Mouse (Mus musculus): Measurements from ENCODE around the gene Ccnt1. TPM values are rescaled to one million over a fixed set of nuclear protein-coding genes. Genes with fewer than 3 reads are reported as not detected.

Ccnt1 gene
- total and polyA plus RNA-seq, 2 experiments: 7.4 to 13.5 TPM

GRCm38 (mm10) chr15:98585421-98585820 lies 14.7 kb upstream of the Ccnt1 start:
- Histone ChIP-seq H3K4me1 (ENCODE audit: control insufficient read depth, insufficient read depth, low read length) (no peaks in the 10 kb centered on the region), H3K27ac (replicated peaks; ENCODE audit: insufficient read depth, low read depth, low read length) (no peak overlapping the region)
- 52% methylated on average over 7 of the region's 7 CpGs for WGBS

DNA sequence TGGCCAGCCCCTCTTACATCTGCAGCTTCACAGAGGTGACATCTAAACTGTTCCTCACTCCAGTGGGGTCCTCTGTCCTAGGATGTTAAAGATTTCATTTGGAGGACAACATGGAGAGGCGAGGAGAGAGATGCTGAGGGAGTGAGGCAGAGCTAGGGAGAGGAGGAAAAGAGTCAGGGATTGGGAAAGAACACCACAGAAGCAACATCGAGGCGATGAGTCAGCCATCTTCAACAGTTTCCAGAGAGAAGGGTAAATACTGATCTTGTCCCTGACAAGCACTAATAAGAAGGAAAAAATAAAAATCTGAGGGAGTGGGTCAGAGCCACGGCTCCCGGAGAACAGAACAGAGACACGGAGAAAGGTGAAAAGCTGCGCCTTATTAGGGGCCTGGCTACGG lies 12.3 kb upstream of the Ccnt1 start:
- no peaks in the 10 kb centered on the region for H3K36me3 ChIP-seq (ENCODE audit: control insufficient read depth, insufficient read depth, low read length)
- no peaks in the 10 kb centered on the region for H3K79me2 ChIP-seq (ENCODE audit: control insufficient read depth, insufficient read depth, low read length)
- H3K9ac ChIP-seq (ENCODE audit: low read depth, low read length): no peak overlapping the region
- no peak overlapping the region for H3K27ac ChIP-seq (replicated peaks; ENCODE audit: insufficient read depth, low read depth, low read length)
- H3K27me3 ChIP-seq (ENCODE audit: control insufficient read depth, insufficient read depth, low read length): no peaks in the 10 kb centered on the region
- no peak overlapping the region for H3K4me3 ChIP-seq (ENCODE audit: insufficient read depth, low read depth, low read length)
- 85% methylated on average over 8 of the region's 8 CpGs for WGBS
- no peak for DNase-seq (ENCODE audit: extremely low read depth, low read depth, low spot score)
- H3K4me1 ChIP-seq (ENCODE audit: control insufficient read depth, insufficient read depth, low read length): no peaks in the 10 kb centered on the region
- TF ChIP-seq POLR2A (IDR thresholded peaks at IDR 0.05; ENCODE audit: extremely low read depth, insufficient read depth, low read length): no peak
- no peak for TF ChIP-seq CTCF (IDR thresholded peaks at IDR 0.05; ENCODE audit: low read depth, low read length)

More at GRCm38 (mm10) chr15:98585421-98585820, 14.7 kb upstream of the Ccnt1 start:
- no peak overlapping the region for H3K4me3 ChIP-seq (ENCODE audit: insufficient read depth, low read depth, low read length)
- no peak overlapping the region for H3K9ac ChIP-seq (ENCODE audit: low read depth, low read length)
- H3K79me2 ChIP-seq (ENCODE audit: control insufficient read depth, insufficient read depth, low read length): no peaks in the 10 kb centered on the region
- DNase-seq (ENCODE audit: extremely low read depth, low read depth, low spot score): peak; percentile 28
- no peak for TF ChIP-seq POLR2A (IDR thresholded peaks at IDR 0.05; ENCODE audit: extremely low read depth, insufficient read depth, low read length)
- no peak for TF ChIP-seq CTCF (IDR thresholded peaks at IDR 0.05; ENCODE audit: low read depth, low read length)
- no peaks in the 10 kb centered on the region for H3K27me3 ChIP-seq (ENCODE audit: control insufficient read depth, insufficient read depth, low read length)
- H3K36me3 ChIP-seq (ENCODE audit: control insufficient read depth, insufficient read depth, low read length): no peaks in the 10 kb centered on the region

DNA sequence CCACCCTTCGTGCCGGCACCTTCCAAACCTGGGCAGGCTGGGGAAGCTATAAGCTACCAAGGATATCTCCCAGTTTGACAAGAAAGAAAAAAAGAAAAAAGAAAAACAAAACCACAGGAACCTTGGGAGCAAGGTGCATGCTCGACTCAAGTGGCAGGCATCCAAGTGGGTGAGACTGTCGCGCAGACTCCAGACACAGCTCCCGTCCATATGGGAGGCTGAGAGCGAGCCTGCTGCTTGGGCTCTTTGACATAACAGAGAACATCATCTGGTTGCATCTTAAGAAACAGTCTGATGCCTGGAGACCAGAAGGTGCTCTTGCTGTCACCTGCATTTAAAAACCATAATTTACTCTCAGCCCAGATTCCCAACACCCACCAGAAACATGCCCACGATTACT lies 11.7 kb upstream of the Ccnt1 start:
- TF ChIP-seq POLR2A (IDR thresholded peaks at IDR 0.05; ENCODE audit: extremely low read depth, insufficient read depth, low read length): no peak
- no peak for TF ChIP-seq CTCF (IDR thresholded peaks at IDR 0.05; ENCODE audit: low read depth, low read length)
- no peak overlapping the region for H3K9ac ChIP-seq (ENCODE audit: low read depth, low read length)
- H3K4me1 ChIP-seq (ENCODE audit: control insufficient read depth, insufficient read depth, low read length): no peaks in the 10 kb centered on the region
- peak; percentile 46 for DNase-seq (ENCODE audit: extremely low read depth, low read depth, low spot score)
- H3K27ac ChIP-seq (replicated peaks; ENCODE audit: insufficient read depth, low read depth, low read length): no peak overlapping the region
- 43% methylated on average over 8 of the region's 8 CpGs for WGBS
- H3K36me3 ChIP-seq (ENCODE audit: control insufficient read depth, insufficient read depth, low read length): no peaks in the 10 kb centered on the region
- H3K4me3 ChIP-seq (ENCODE audit: insufficient read depth, low read depth, low read length): no peak overlapping the region
- H3K27me3 ChIP-seq (ENCODE audit: control insufficient read depth, insufficient read depth, low read length): no peaks in the 10 kb centered on the region
- no peaks in the 10 kb centered on the region for H3K79me2 ChIP-seq (ENCODE audit: control insufficient read depth, insufficient read depth, low read length)

DNA sequence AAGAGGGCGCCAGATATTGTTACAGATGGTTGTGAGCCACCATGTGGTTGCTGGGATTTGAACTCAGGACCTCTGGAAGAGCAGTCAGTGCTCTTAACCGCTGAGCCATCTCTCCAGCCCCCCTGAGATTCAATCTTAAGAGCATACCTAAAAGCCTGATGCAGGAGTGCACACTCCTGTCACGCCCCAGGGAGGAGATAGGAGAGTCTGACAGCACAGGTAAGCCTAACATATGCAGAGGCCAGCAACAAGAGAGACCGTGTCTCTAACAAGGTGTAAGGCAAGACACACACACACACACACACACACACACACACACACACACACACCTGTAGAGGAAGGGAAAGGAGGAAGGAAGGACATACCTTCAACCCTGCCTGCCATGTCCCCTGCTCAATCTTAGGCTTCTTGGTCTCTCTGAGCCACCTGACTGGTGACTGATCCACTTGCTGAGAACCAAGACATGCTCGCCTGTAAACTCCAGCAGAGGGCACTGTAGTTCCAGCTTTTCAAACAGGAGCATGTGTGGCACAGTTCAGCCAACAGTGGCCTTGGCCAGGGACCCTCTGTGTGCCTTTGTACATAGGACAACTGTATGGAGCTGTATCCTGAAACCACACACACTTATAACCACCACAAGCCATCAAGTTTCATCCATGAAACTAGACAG lies 9.2 kb upstream of the Ccnt1 start:
- Histone ChIP-seq H3K4me3 (ENCODE audit: insufficient read depth, low read depth, low read length) (no peak overlapping the region), H3K4me1 (ENCODE audit: control insufficient read depth, insufficient read depth, low read length) (no peaks in the 10 kb centered on the region), H3K27me3 (ENCODE audit: control insufficient read depth, insufficient read depth, low read length) (no peaks in the 10 kb centered on the region), H3K36me3 (ENCODE audit: control insufficient read depth, insufficient read depth, low read length) (no peaks in the 10 kb centered on the region), H3K79me2 (ENCODE audit: control insufficient read depth, insufficient read depth, low read length) (no peaks in the 10 kb centered on the region), H3K9ac (ENCODE audit: low read depth, low read length) (no peak overlapping the region), H3K27ac (replicated peaks; ENCODE audit: insufficient read depth, low read depth, low read length) (no peak overlapping the region)
- peak; percentile 74 for DNase-seq (ENCODE audit: extremely low read depth, low read depth, low spot score)
- TF ChIP-seq CTCF (IDR thresholded peaks at IDR 0.05; ENCODE audit: low read depth, low read length): peak; percentile 88
- TF ChIP-seq POLR2A (IDR thresholded peaks at IDR 0.05; ENCODE audit: extremely low read depth, insufficient read depth, low read length): no peak
- 46% methylated on average over 5 of the region's 5 CpGs for WGBS

DNA sequence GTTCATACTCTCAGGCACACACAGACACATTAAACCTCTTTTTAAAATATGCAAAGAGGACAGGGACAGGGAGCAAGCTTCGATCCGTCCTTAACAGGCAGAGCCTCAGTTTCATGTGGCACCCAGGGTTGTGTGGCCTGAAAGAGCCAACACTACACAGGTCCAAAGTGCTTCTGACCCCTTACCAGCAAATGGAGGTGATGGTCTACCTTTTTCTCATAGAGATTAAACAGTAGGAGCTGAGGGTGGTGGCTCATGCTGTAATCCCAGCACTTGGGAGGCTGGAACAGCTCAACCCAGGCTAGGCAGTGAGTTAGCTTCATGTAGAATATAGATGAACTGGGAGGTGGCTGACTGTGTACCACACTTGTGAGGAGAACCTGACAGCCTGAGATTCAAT lies 8.6 kb upstream of the Ccnt1 start:
- 97% methylated on average over 2 of the region's 2 CpGs for WGBS
- DNase-seq (ENCODE audit: extremely low read depth, low read depth, low spot score): no peak
- Histone ChIP-seq H3K9ac (ENCODE audit: low read depth, low read length) (no peak overlapping the region), H3K4me3 (ENCODE audit: insufficient read depth, low read depth, low read length) (no peak overlapping the region), H3K79me2 (ENCODE audit: control insufficient read depth, insufficient read depth, low read length) (no peaks in the 10 kb centered on the region), H3K36me3 (ENCODE audit: control insufficient read depth, insufficient read depth, low read length) (no peaks in the 10 kb centered on the region), H3K4me1 (ENCODE audit: control insufficient read depth, insufficient read depth, low read length) (no peaks in the 10 kb centered on the region), H3K27ac (replicated peaks; ENCODE audit: insufficient read depth, low read depth, low read length) (no peak overlapping the region), H3K27me3 (ENCODE audit: control insufficient read depth, insufficient read depth, low read length) (no peaks in the 10 kb centered on the region)
- TF ChIP-seq CTCF (IDR thresholded peaks at IDR 0.05; ENCODE audit: low read depth, low read length): no peak
- TF ChIP-seq POLR2A (IDR thresholded peaks at IDR 0.05; ENCODE audit: extremely low read depth, insufficient read depth, low read length): no peak

- Histone ChIP-seq H3K36me3 (ENCODE audit: control insufficient read depth, insufficient read depth, low read length) (no peaks in the 10 kb centered on the region), H3K79me2 (ENCODE audit: control insufficient read depth, insufficient read depth, low read length) (no peaks in the 10 kb centered on the region), H3K4me3 (ENCODE audit: insufficient read depth, low read depth, low read length) (no peak overlapping the region), H3K4me1 (ENCODE audit: control insufficient read depth, insufficient read depth, low read length) (peaks cover 4% of the 10 kb centered on the region), H3K27me3 (ENCODE audit: control insufficient read depth, insufficient read depth, low read length) (no peaks in the 10 kb centered on the region), H3K9ac (ENCODE audit: low read depth, low read length) (no peak overlapping the region), H3K27ac (replicated peaks; ENCODE audit: insufficient read depth, low read depth, low read length) (no peak overlapping the region)
- WGBS: 85% methylated on average over 4 of the region's 4 CpGs
- DNase-seq (ENCODE audit: extremely low read depth, low read depth, low spot score): no peak
- TF ChIP-seq CTCF (IDR thresholded peaks at IDR 0.05; ENCODE audit: low read depth, low read length) (no peak), POLR2A (IDR thresholded peaks at IDR 0.05; ENCODE audit: extremely low read depth, insufficient read depth, low read length) (no peak)
Measured at GRCm38 (mm10) chr15:98573293-98573692, 2.6 kb upstream of the Ccnt1 start.
